Mouse (Mus musculus) lung, adult 2 months (tissue): ENCODE measurements around the gene Sirt3. TPM values are rescaled to one million over a fixed set of nuclear protein-coding genes. Genes with fewer than 3 reads are reported as not detected.

Experiments used
- DNase-seq: peaks from one replicate; pipeline ENCODE4 v3.0.0; 2022
- H3K4me1 ChIP-seq: fragments of 200-500 bp; 2 replicates; pipeline ENCODE4 v1.6.1; 2011; ENCODE audit warnings: low read length; ENCODE audit not compliant: control insufficient read depth, insufficient read depth
- H3K4me3 ChIP-seq: fragments of 200-500 bp; replicated peaks from 2 replicates; pipeline ENCODE3; 2011; ENCODE audit warnings: low read depth, mild to moderate bottlenecking, control low read depth, low read length; ENCODE audit errors: extremely low read depth
- CTCF ChIP-seq: fragments of 200-500 bp; IDR thresholded peaks from 2 replicates; pipeline ENCODE4 v1.5.1; 2011; ENCODE audit warnings: mild to moderate bottlenecking, low read length, control low read depth; ENCODE audit not compliant: insufficient read depth
- POLR2A ChIP-seq: fragments of 200-500 bp; IDR thresholded peaks from 2 replicates; pipeline ENCODE4 v1.6.1; 2011; ENCODE audit warnings: low read depth, mild to moderate bottlenecking, control low read depth, low read length, borderline replicate concordance; ENCODE audit errors: extremely low read depth
- WGBS: fragments of 180-500 bp; shearing (Covaris S2); methylation state at CpG from one replicate; pipeline ENCODE4 v1.1.7; 2018; 5-methylcytosine and 5-hydroxymethylcytosine counted together
- polyA plus RNA-seq: library from polyadenylated mRNA; depleted of rRNA; stranded (reverse); fragments of >200 nt; gene quantifications from 2 replicates; pipeline ENCODE4 v1.2.3, GENCODE M21; 2012; rRNA removed

Gene Sirt3
- 21.1 and 27.0 TPM in 2 replicates for polyA plus RNA-seq

- WGBS = under 1% methylated on average over 59 of the region's 59 CpGs
- DNase-seq = peak; percentile 92
- peak within 1 kb of the TSS; percentile 91 for H3K4me3 ChIP-seq
- peaks cover 3% of the 10 kb centered on the region for H3K4me1 ChIP-seq
- TF ChIP-seq POLR2A (peak; percentile 74; the same call in 1 of the 2 replicates), CTCF (no peak)
Observed at GRCm38 (mm10) chr7:140881696-140882468, at the start of gene Sirt3, which contains the start of gene Psmd13. Sirt3 (minus strand) TSS chr7:140882309. Psmd13 (plus strand) TSS chr7:140881968.

DNA sequence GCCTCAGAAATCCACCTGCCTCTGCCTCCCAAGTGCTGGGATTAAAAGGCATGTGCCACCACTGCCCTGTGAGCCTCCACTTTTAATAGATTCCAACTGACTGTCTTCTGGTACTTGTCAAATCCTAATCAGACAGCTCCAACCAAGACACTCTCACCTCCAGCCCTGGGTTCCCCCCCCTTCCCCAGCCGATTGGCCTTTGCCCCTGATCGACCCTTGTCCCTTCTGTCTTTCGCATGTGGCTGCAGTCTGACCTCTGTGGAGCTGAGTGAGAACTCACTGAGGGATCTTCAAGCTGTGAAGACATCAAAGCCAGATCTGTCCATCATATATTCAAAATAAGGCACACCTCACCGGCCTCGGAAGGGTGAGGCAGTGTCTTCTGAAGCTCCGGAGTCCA lies 45.1 kb upstream of the Sirt3 start:
- TF ChIP-seq POLR2A (no peak), CTCF (no peak)
- Histone ChIP-seq H3K4me3 (no peak overlapping the region), H3K4me1 (peaks cover 7% of the 10 kb centered on the region)
- WGBS = 87% methylated on average over 6 of the region's 6 CpGs
- no peak for DNase-seq

DNA sequence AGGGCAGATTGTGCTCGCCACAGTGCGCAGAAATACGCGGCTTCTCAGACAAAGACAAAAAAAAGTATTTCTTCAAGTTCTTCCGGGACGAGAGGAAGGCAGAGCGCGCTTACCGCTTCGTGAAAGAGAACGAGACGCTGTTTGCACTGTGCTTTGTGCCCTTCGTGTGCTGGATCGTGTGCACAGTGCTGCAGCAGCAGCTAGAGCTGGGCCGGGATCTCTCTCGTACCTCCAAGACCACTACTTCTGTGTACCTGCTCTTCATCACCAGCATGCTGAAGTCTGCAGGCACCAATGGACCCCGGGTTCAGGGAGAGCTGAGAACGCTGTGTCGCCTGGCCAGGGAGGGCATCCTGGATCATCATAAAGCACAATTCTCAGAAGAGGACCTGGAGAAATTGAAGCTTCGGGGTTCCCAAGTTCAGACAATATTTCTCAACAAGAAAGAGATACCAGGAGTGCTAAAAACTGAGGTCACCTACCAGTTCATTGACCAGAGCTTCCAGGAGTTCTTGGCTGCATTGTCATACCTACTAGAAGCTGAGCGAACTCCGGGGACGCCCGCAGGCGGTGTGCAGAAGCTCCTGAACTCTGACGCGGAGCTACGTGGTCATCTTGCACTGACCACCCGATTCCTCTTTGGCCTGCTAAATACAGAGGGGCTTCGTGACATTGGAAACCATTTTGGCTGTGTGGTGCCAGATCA lies 41.1 kb upstream of the Sirt3 start:
- no peak for DNase-seq
- H3K4me1 ChIP-seq = peaks cover 10% of the 10 kb centered on the region
- 23% methylated on average over 30 of the region's 30 CpGs for WGBS
- no peak overlapping the region for H3K4me3 ChIP-seq
- no peak for TF ChIP-seq POLR2A
- no peak for TF ChIP-seq CTCF

DNA sequence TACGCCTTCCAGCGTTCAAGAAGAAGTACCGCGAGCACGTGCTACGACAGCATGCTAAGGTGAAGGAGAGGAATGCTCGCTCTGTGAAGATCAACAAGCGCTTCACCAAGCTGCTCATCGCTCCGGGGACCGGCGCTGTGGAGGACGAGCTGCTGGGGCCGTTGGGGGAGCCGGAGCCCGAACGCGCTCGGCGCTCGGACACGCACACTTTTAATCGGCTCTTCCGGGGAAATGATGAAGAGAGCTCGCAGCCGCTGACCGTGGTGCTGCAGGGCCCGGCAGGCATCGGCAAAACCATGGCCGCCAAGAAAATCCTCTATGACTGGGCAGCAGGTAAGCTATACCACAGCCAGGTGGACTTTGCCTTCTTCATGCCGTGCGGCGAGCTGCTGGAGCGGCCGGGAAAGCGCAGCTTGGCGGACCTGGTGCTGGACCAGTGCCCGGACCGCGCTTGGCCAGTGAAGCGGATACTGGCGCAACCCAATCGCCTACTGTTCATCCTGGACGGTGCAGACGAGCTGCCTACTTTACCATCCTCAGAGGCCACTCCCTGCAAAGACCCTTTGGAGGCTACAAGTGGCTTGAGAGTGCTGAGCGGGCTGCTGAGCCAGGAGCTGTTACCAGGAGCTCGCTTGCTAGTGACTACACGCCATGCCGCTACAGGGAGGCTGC lies 40.4 kb upstream of the Sirt3 start:
- WGBS = under 1% methylated on average over 49 of the region's 49 CpGs
- Histone ChIP-seq H3K4me1 (peaks cover 10% of the 10 kb centered on the region), H3K4me3 (peak overlapping the region; percentile 31)
- no peak for DNase-seq
- no peak for TF ChIP-seq CTCF
- no peak for TF ChIP-seq POLR2A

- 31% methylated on average over 22 of the region's 22 CpGs for whole genome bisulfite sequencing
- DNase-seq = no peak
- Histone ChIP-seq H3K4me1 (peaks cover 10% of the 10 kb centered on the region), H3K4me3 (no peak overlapping the region)
- TF ChIP-seq POLR2A = no peak
- no peak for TF ChIP-seq CTCF
Observed at GRCm38 (mm10) chr7:140921225-140921975, 39.3 kb upstream of the Sirt3 start.

DNA sequence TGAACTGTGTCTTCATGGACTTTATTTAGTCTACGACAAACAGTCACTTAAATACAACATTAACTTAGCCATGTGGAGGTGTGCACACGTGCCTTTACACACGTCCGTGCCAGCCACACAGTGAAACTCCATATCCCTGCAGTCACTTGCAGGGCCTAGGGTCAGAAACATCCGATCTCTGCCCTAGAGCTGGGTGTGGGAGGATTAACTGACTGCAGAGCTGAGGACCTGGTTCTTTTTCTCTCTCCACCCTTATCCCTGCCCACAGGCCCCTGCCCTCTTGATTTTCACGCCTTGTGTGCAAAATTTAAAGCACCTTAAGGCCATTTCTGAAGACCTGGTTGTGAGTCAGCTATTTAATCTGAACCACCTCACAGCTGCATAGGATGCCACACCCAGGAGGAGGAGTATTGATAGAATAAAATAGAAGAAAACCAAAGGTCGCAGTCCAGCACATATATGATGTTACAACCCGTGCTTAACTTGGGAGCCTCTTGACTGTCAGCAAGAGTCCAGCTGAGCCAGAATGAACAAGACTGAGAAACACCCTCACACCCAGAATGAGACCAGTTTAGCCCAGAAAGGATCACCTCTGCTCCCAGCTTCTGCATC lies 38.4 kb upstream of the Sirt3 start, which contains the start of gene Nlrp6:
Nlrp6 (plus strand) TSS at position 485 of the 612 bp plus-strand sequence.
- no peak for DNase-seq
- Histone ChIP-seq H3K4me1 (peaks cover 10% of the 10 kb centered on the region), H3K4me3 (no peak within 1 kb of the TSS)
- TF ChIP-seq POLR2A = no peak
- no peak for TF ChIP-seq CTCF
- 74% methylated on average over 8 of the region's 8 CpGs for WGBS

- DNase-seq = no peak
- WGBS = 51% methylated on average over 4 of the region's 4 CpGs
- TF ChIP-seq CTCF = no peak
- TF ChIP-seq POLR2A = no peak
- peaks cover 10% of the 10 kb centered on the region for H3K4me1 ChIP-seq
- no peak overlapping the region for H3K4me3 ChIP-seq
Observed at GRCm38 (mm10) chr7:140919911-140920310, 37.8 kb upstream of the Sirt3 start.

- no peak for TF ChIP-seq POLR2A
- H3K4me1 ChIP-seq = no peaks in the 10 kb centered on the region
- DNase-seq = no peak
- H3K4me3 ChIP-seq = no peak overlapping the region
- WGBS = 84% methylated on average over 8 of the region's 8 CpGs
Observed at GRCm38 (mm10) chr7:140914031-140914690, 32.1 kb upstream of the Sirt3 start.
